Mouse (Mus musculus): ENCODE data around the gene Cd70.

GRCm38 (mm10) chr17:57145115-57145514 is 4.5 kb downstream of the Cd70 start:
- TF ChIP-seq POLR2A (IDR thresholded peaks at IDR 0.05; ENCODE audit: control insufficient read depth, low read depth, low read length) (no peak), CTCF (IDR thresholded peaks at IDR 0.05; ENCODE audit: control insufficient read depth, insufficient read depth, insufficient replicate concordance, low read depth, low read length) (no peak)
